Mouse (Mus musculus) liver, embryonic 12.5 days (tissue): ENCODE measurements around the gene Icos. TPM values are rescaled to one million over a fixed set of nuclear protein-coding genes. Genes with fewer than 3 reads are reported as not detected.

ENCODE experiments used
- ATAC-seq: fragments of 200-750 bp; cut with Nextera tagmentation; 2 replicates; pipeline ENCODE4 v1.8.0; 2017; ENCODE audit warnings: moderate number of reproducible peaks, mild to moderate bottlenecking, moderate library complexity
- H3K27ac ChIP-seq: fragments of 300-500 bp; sonication (generic); 2 replicates; pipeline ENCODE4 v1.5.1; 2016; ENCODE audit warnings: mild to moderate bottlenecking
- H3K27me3 ChIP-seq: fragments of 300-500 bp; sonication (generic); replicated peaks from 2 replicates; pipeline ENCODE4 v1.6.1; 2016; ENCODE audit warnings: mild to moderate bottlenecking, moderate library complexity
- H3K36me3 ChIP-seq: fragments of 300-500 bp; sonication (generic); 2 replicates; pipeline ENCODE4 v1.6.1; 2016; ENCODE audit warnings: mild to moderate bottlenecking, moderate library complexity
- H3K4me1 ChIP-seq: fragments of 300-500 bp; sonication (generic); 2 replicates; pipeline ENCODE4 v1.6.1; 2016
- H3K4me2 ChIP-seq: fragments of 300-500 bp; sonication (generic); 2 replicates; pipeline ENCODE4 v1.6.1; 2016; ENCODE audit warnings: mild to moderate bottlenecking, moderate library complexity
- H3K4me3 ChIP-seq: fragments of 300-500 bp; sonication (generic); 2 replicates; pipeline ENCODE4 v1.5.1; 2016; ENCODE audit warnings: mild to moderate bottlenecking, moderate library complexity
- H3K9ac ChIP-seq: fragments of 300-500 bp; sonication (generic); 2 replicates; pipeline ENCODE4 v1.6.1; 2016; ENCODE audit warnings: mild to moderate bottlenecking, moderate library complexity
- H3K9me3 ChIP-seq: fragments of 300-500 bp; sonication (generic); replicated peaks from 2 replicates; pipeline ENCODE4 v1.6.1; 2016; ENCODE audit warnings: mild to moderate bottlenecking, moderate library complexity
- WGBS: fragments of 180-500 bp; shearing (Covaris S2); methylation state at CpG from one replicate; pipeline ENCODE4 v1.1.7; 2016; ENCODE audit not compliant: insufficient replicate concordance; 5-methylcytosine and 5-hydroxymethylcytosine counted together
- polyA plus RNA-seq: library from polyadenylated mRNA; unstranded; fragments of >200 nt; fragmentation: Nextera tagmentation; extraction: Ambion mirVana; gene quantifications from 2 replicates; pipeline ENCODE4 v1.2.1, GENCODE M21; 2016

The Icos gene
- 0.35 and 0.45 TPM in 2 replicates for polyA plus RNA-seq

GRCm38 (mm10) chr1:60977641-60978040, at the start of gene Icos:
Icos (plus strand) TSS chr1:60977927.
- H3K9me3 ChIP-seq = no peaks in the 10 kb centered on the region
- H3K27ac ChIP-seq = no peak within 1 kb of the TSS
- no peaks in the 10 kb centered on the region for H3K36me3 ChIP-seq
- ATAC-seq = no peak
- H3K4me2 ChIP-seq = no peak within 1 kb of the TSS
- WGBS = 42% methylated on average over 6 of the region's 6 CpGs
- no peak within 1 kb of the TSS for H3K9ac ChIP-seq
- no peak within 1 kb of the TSS for H3K4me3 ChIP-seq
- H3K4me1 ChIP-seq = no peaks in the 10 kb centered on the region
- no peaks in the 10 kb centered on the region for H3K27me3 ChIP-seq

- WGBS = 62% methylated on average over 3 of the region's 3 CpGs
- no peak for ATAC-seq
- no peaks in the 10 kb centered on the region for H3K27me3 ChIP-seq
These were observed 48.7 kb upstream of the Icos start for GRCm38 (mm10) chr1:60929036-60929435.

GRCm38 (mm10) chr1:60930397-60930796, 47.3 kb upstream of the Icos start:
- no peaks in the 10 kb centered on the region for H3K4me1 ChIP-seq
- H3K9ac ChIP-seq = no peak overlapping the region
- H3K27ac ChIP-seq = no peak overlapping the region
- ATAC-seq = no peak
- no peaks in the 10 kb centered on the region for H3K9me3 ChIP-seq
- no peaks in the 10 kb centered on the region for H3K27me3 ChIP-seq
- no peaks in the 10 kb centered on the region for H3K36me3 ChIP-seq
- H3K4me2 ChIP-seq = no peak overlapping the region
- WGBS = 62% methylated on average over 7 of the region's 7 CpGs
- H3K4me3 ChIP-seq = no peak overlapping the region

More at GRCm38 (mm10) chr1:60929036-60929435, 48.7 kb upstream of the Icos start:
- no peak overlapping the region for H3K9ac ChIP-seq
- H3K4me3 ChIP-seq = no peak overlapping the region
- H3K4me2 ChIP-seq = no peak overlapping the region
- no peaks in the 10 kb centered on the region for H3K4me1 ChIP-seq
- H3K27ac ChIP-seq = no peak overlapping the region
- H3K9me3 ChIP-seq = no peaks in the 10 kb centered on the region
- no peaks in the 10 kb centered on the region for H3K36me3 ChIP-seq

- Histone ChIP-seq H3K27me3 (no peaks in the 10 kb centered on the region), H3K4me2 (no peak overlapping the region), H3K4me1 (no peaks in the 10 kb centered on the region), H3K36me3 (no peaks in the 10 kb centered on the region), H3K4me3 (no peak overlapping the region), H3K27ac (no peak overlapping the region), H3K9me3 (no peaks in the 10 kb centered on the region), H3K9ac (no peak overlapping the region)
- WGBS = 55% methylated on average over 8 of the region's 8 CpGs
- ATAC-seq = no peak
These were observed 41.7 kb upstream of the Icos start for GRCm38 (mm10) chr1:60935968-60936581.

GRCm38 (mm10) chr1:60936963-60937711, 40.6 kb upstream of the Icos start:
- H3K27me3 ChIP-seq = no peaks in the 10 kb centered on the region
- H3K4me2 ChIP-seq = no peak overlapping the region
- H3K36me3 ChIP-seq = no peaks in the 10 kb centered on the region
- H3K9me3 ChIP-seq = no peaks in the 10 kb centered on the region
- no peak for ATAC-seq
- H3K4me1 ChIP-seq = no peaks in the 10 kb centered on the region
- 35% methylated on average over 6 of the region's 6 CpGs for WGBS
- H3K27ac ChIP-seq = no peak overlapping the region
- no peak overlapping the region for H3K4me3 ChIP-seq
- H3K9ac ChIP-seq = no peak overlapping the region

- Histone ChIP-seq H3K27ac (no peak overlapping the region), H3K4me1 (no peaks in the 10 kb centered on the region)
- no peak for ATAC-seq
These were observed 39.5 kb upstream of the Icos start for GRCm38 (mm10) chr1:60938256-60938655.

GRCm38 (mm10) chr1:60938974-60939373, 38.8 kb upstream of the Icos start:
- no peak overlapping the region for H3K4me3 ChIP-seq

More at GRCm38 (mm10) chr1:60938256-60938655, 39.5 kb upstream of the Icos start:
- no peaks in the 10 kb centered on the region for H3K27me3 ChIP-seq
- H3K36me3 ChIP-seq = no peaks in the 10 kb centered on the region
- H3K9ac ChIP-seq = no peak overlapping the region
- no peak overlapping the region for H3K4me2 ChIP-seq
- H3K4me3 ChIP-seq = no peak overlapping the region
- WGBS = 65% methylated on average over 2 of the region's 2 CpGs
- H3K9me3 ChIP-seq = no peaks in the 10 kb centered on the region

GRCm38 (mm10) chr1:60940023-60940422, 37.7 kb upstream of the Icos start:
- Histone ChIP-seq H3K27me3 (no peaks in the 10 kb centered on the region), H3K9me3 (no peaks in the 10 kb centered on the region), H3K4me1 (no peaks in the 10 kb centered on the region), H3K27ac (no peak overlapping the region), H3K4me2 (no peak overlapping the region), H3K9ac (no peak overlapping the region), H3K4me3 (no peak overlapping the region), H3K36me3 (no peaks in the 10 kb centered on the region)
- no peak for ATAC-seq
- WGBS = 39% methylated on average over 3 of the region's 3 CpGs

More at GRCm38 (mm10) chr1:60938974-60939373, 38.8 kb upstream of the Icos start:
- Histone ChIP-seq H3K4me1 (no peaks in the 10 kb centered on the region), H3K36me3 (no peaks in the 10 kb centered on the region), H3K4me2 (no peak overlapping the region), H3K9ac (no peak overlapping the region), H3K27me3 (no peaks in the 10 kb centered on the region), H3K9me3 (no peaks in the 10 kb centered on the region), H3K27ac (no peak overlapping the region)
- 62% methylated on average over 5 of the region's 5 CpGs for WGBS
- ATAC-seq = no peak

GRCm38 (mm10) chr1:60940620-60941019, 37.1 kb upstream of the Icos start:
- ATAC-seq = no peak
- Histone ChIP-seq H3K9me3 (no peaks in the 10 kb centered on the region), H3K9ac (no peak overlapping the region), H3K27ac (no peak overlapping the region), H3K36me3 (no peaks in the 10 kb centered on the region), H3K4me2 (no peak overlapping the region), H3K4me3 (no peak overlapping the region), H3K27me3 (no peaks in the 10 kb centered on the region), H3K4me1 (no peaks in the 10 kb centered on the region)
- whole genome bisulfite sequencing = 77% methylated on average over 1 of the region's 1 CpGs

- Histone ChIP-seq H3K36me3 (no peaks in the 10 kb centered on the region), H3K9ac (no peak overlapping the region), H3K4me2 (no peak overlapping the region), H3K4me3 (no peak overlapping the region), H3K27me3 (no peaks in the 10 kb centered on the region), H3K9me3 (no peaks in the 10 kb centered on the region), H3K4me1 (no peaks in the 10 kb centered on the region), H3K27ac (no peak overlapping the region)
- 79% methylated on average over 5 of the region's 5 CpGs for WGBS
- ATAC-seq = no peak
These were observed 36.4 kb upstream of the Icos start for GRCm38 (mm10) chr1:60941056-60942048.

GRCm38 (mm10) chr1:60942921-60943320, 34.8 kb upstream of the Icos start:
- no peak overlapping the region for H3K4me2 ChIP-seq
- no peak overlapping the region for H3K27ac ChIP-seq
- ATAC-seq = no peak
- 57% methylated on average over 2 of the region's 2 CpGs for WGBS
- H3K9me3 ChIP-seq = no peaks in the 10 kb centered on the region
- H3K4me3 ChIP-seq = no peak overlapping the region
- H3K4me1 ChIP-seq = no peaks in the 10 kb centered on the region
- no peak overlapping the region for H3K9ac ChIP-seq
- no peaks in the 10 kb centered on the region for H3K36me3 ChIP-seq
- no peaks in the 10 kb centered on the region for H3K27me3 ChIP-seq
